Mouse (Mus musculus) stomach, postnatal 0 days (tissue): ENCODE measurements around the gene Map2k6. TPM values are rescaled to one million over a fixed set of nuclear protein-coding genes. Genes with fewer than 3 reads are reported as not detected.

Source experiments
- ATAC-seq: fragments of 200-750 bp; cut with Nextera tagmentation; 2 replicates; pipeline ENCODE4 v1.8.0; 2017; ENCODE audit not compliant: low FRiP score, low TSS enrichment
- DNase-seq: peaks from one replicate; pipeline ENCODE4 v3.0.0-alpha.2; 2016; ENCODE audit warnings: low spot score
- H3K27ac ChIP-seq: fragments of 300-500 bp; sonication (generic); replicated peaks from 2 replicates; pipeline ENCODE4 v1.5.1; 2014; ENCODE audit warnings: mild to moderate bottlenecking, control low read depth
- H3K27me3 ChIP-seq: fragments of 300-500 bp; sonication (generic); 2 replicates; pipeline ENCODE4 v1.6.1; 2014; ENCODE audit warnings: low read length; ENCODE audit not compliant: control insufficient read depth, insufficient read depth
- H3K36me3 ChIP-seq: fragments of 300-500 bp; sonication (generic); 2 replicates; pipeline ENCODE4 v1.6.1; 2014; ENCODE audit warnings: low read length, mixed read lengths; ENCODE audit not compliant: control insufficient read depth, insufficient read depth
- H3K4me1 ChIP-seq: fragments of 300-500 bp; sonication (generic); replicated peaks from 2 replicates; pipeline ENCODE4 v1.6.1; 2014; ENCODE audit warnings: antibody characterized with exemption; ENCODE audit not compliant: control insufficient read depth, insufficient read depth
- H3K4me2 ChIP-seq: fragments of 300-500 bp; sonication (generic); replicated peaks from 2 replicates; pipeline ENCODE4 v1.6.1; 2014; ENCODE audit warnings: low read depth, mild to moderate bottlenecking, control low read depth, moderate library complexity
- H3K4me3 ChIP-seq: fragments of 300-500 bp; sonication (generic); 2 replicates; pipeline ENCODE4 v1.5.1; 2014; ENCODE audit warnings: low read depth, low read length, control low read depth
- H3K9ac ChIP-seq: fragments of 300-500 bp; sonication (generic); 2 replicates; pipeline ENCODE4 v1.6.1; 2014; ENCODE audit warnings: mild to moderate bottlenecking, low read length, control low read depth, mixed read lengths
- H3K9me3 ChIP-seq: fragments of 300-500 bp; sonication (generic); 2 replicates; pipeline ENCODE4 v1.6.1; 2016; ENCODE audit warnings: low read length; ENCODE audit not compliant: control insufficient read depth
- CTCF ChIP-seq: IDR thresholded peaks from 2 replicates; pipeline ENCODE4 v1.5.1; 2016; ENCODE audit warnings: antibody characterized with exemption, low read depth, mild to moderate bottlenecking, moderate library complexity
- EP300 ChIP-seq: optimal IDR thresholded peaks from 2 replicates; pipeline ENCODE3; 2016; ENCODE audit warnings: antibody characterized with exemption
- WGBS: fragments of 180-500 bp; shearing (Covaris S2); extraction: QIAGEN DNeasy Blood & Tissue Kit; methylation state at CpG from one replicate; pipeline ENCODE4 v1.1.7; 2014; 5-methylcytosine and 5-hydroxymethylcytosine counted together
- polyA plus RNA-seq: library from polyadenylated mRNA; unstranded; fragments of >200 nt; fragmentation: Nextera tagmentation; extraction: Ambion mirVana; gene quantifications from 2 replicates; pipeline ENCODE4 v1.2.1, GENCODE M21; 2015

Gene Map2k6
- polyA plus RNA-seq, 1 experiment from 2014 or later, result 6.0 TPM

DNA sequence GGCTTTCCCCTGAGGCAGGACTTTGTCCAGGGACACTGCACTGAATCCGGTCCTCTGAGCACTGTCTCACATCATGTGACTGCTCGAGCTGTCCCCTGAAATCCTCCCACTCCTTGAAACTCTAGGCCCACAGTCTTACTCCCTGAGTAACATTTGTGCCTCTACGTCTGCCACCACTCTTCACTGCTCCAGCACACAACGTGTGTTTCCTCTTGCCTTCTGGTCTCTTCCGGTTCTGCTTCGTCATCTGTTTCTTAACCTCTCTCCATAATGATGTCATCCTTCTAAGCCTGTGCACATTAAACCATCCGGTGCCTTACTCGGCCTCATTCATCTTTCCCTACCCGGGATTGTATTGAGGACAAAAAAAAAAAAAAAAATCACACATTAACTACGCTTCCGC is 28.2 kb downstream of the Map2k6 start:
- ATAC-seq (peak; percentile 74), DNase-seq (no peak)
- no peaks in the 10 kb centered on the region for H3K27me3 ChIP-seq
- peaks cover 3% of the 10 kb centered on the region for H3K4me1 ChIP-seq
- no peak for TF ChIP-seq CTCF
- TF ChIP-seq EP300, result no peak
- no peaks in the 10 kb centered on the region for H3K36me3 ChIP-seq
- H3K4me3 ChIP-seq, result no peak overlapping the region
- no peak overlapping the region for H3K9ac ChIP-seq
- H3K27ac ChIP-seq, result no peak overlapping the region
- H3K4me2 ChIP-seq, result no peak overlapping the region
- H3K9me3 ChIP-seq, result no peaks in the 10 kb centered on the region
- 43% methylated on average over 11 of the region's 11 CpGs for whole genome bisulfite sequencing

DNA sequence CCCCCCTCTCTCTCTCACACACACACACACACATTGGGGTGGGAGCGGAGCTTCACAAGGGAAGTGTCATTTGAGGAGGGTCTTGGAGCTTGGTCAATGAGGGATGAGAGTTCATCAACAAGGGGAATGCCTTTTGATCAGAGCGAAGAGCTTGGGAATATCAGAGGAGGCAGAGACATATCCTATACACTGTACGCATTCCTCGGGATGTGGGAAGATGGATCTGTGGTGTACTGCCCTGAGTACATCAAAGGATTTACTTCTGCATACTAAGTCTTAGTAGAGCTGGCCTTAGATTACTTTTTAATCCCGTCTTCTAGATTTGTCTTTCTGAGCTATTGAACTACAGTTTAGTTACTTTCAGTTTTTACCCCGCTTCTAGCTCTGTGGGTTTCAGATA is 30.1 kb downstream of the Map2k6 start:
- Histone ChIP-seq H3K4me2 (0 out of 2 replicates have a peak overlapping the region, but pooled peaks have one; percentile 14), H3K9me3 (no peaks in the 10 kb centered on the region), H3K9ac (no peak overlapping the region), H3K27ac (no peak overlapping the region), H3K36me3 (no peaks in the 10 kb centered on the region), H3K4me3 (no peak overlapping the region), H3K27me3 (no peaks in the 10 kb centered on the region), H3K4me1 (peaks cover 3% of the 10 kb centered on the region)
- no peak for DNase-seq
- TF ChIP-seq CTCF, result no peak
- no peak for TF ChIP-seq EP300
- WGBS, result 68% methylated on average over 6 of the region's 6 CpGs
- ATAC-seq, result no peak

DNA sequence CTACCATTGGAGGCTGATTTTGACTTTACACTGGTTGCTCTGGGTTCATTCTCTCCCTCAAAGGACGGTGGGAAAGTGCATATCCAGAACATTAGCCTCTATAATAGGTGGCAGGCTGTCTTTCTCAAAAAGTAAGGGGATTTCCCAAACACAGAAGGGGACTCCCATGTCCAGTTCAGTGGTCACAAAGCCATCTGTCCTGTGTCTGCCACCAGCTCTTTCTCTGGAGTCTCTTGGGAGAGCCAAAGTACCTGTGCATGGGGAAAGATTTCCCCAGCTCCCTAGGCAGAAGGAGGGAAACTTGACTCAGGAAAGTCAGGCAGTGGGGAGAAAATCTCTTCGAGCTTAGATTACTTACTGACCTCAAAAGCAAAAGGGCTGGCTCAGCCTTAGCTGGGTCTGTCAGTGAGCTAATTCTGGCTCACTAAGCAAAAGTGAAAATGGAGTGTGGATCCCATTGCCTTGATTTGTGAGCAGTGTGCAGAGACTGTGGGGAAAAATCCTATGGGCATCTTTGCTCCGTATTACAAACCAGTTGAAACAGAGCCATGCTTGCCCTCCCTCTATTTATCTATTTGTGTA is 31.0 kb downstream of the Map2k6 start:
- Histone ChIP-seq H3K27ac (no peak overlapping the region), H3K9ac (no peak overlapping the region), H3K27me3 (no peaks in the 10 kb centered on the region), H3K4me3 (no peak overlapping the region), H3K4me2 (no peak overlapping the region), H3K4me1 (peaks cover 3% of the 10 kb centered on the region), H3K9me3 (no peaks in the 10 kb centered on the region), H3K36me3 (no peaks in the 10 kb centered on the region)
- 66% methylated on average over 3 of the region's 3 CpGs for WGBS
- ATAC-seq, result no peak
- no peak for DNase-seq
- TF ChIP-seq CTCF, result no peak
- TF ChIP-seq EP300, result no peak

GRCm38 (mm10) chr11:110435839-110436556 is 37.1 kb downstream of the Map2k6 start:
- no peak overlapping the region for H3K4me3 ChIP-seq
- 82% methylated on average over 8 of the region's 8 CpGs for whole genome bisulfite sequencing
- H3K36me3 ChIP-seq, result no peaks in the 10 kb centered on the region
- no peaks in the 10 kb centered on the region for H3K9me3 ChIP-seq
- H3K27me3 ChIP-seq, result no peaks in the 10 kb centered on the region
- H3K27ac ChIP-seq, result no peak overlapping the region
- TF ChIP-seq EP300, result no peak
- no peak for TF ChIP-seq CTCF
- DNase-seq (no peak), ATAC-seq (peak; percentile 21; the same call in 1 of the 2 replicates)
- no peak overlapping the region for H3K4me2 ChIP-seq
- no peaks in the 10 kb centered on the region for H3K4me1 ChIP-seq
- no peak overlapping the region for H3K9ac ChIP-seq

- ATAC-seq (no peak), DNase-seq (no peak)
- no peaks in the 10 kb centered on the region for H3K4me1 ChIP-seq
- 87% methylated on average over 12 of the region's 12 CpGs for WGBS
- H3K9ac ChIP-seq, result no peak overlapping the region
- no peak overlapping the region for H3K4me3 ChIP-seq
- no peaks in the 10 kb centered on the region for H3K9me3 ChIP-seq
- H3K36me3 ChIP-seq, result no peaks in the 10 kb centered on the region
- no peak for TF ChIP-seq EP300
- TF ChIP-seq CTCF, result no peak
- H3K4me2 ChIP-seq, result no peak overlapping the region
- H3K27ac ChIP-seq, result no peak overlapping the region
- H3K27me3 ChIP-seq, result no peaks in the 10 kb centered on the region
These were observed 38.1 kb downstream of the Map2k6 start for GRCm38 (mm10) chr11:110436998-110437397.

- H3K36me3 ChIP-seq, result no peaks in the 10 kb centered on the region
- H3K4me1 ChIP-seq, result no peaks in the 10 kb centered on the region
- 86% methylated on average over 3 of the region's 3 CpGs for WGBS
- DNase-seq (no peak), ATAC-seq (no peak)
- no peak overlapping the region for H3K27ac ChIP-seq
- H3K9ac ChIP-seq, result no peak overlapping the region
- H3K4me2 ChIP-seq, result no peak overlapping the region
- no peaks in the 10 kb centered on the region for H3K27me3 ChIP-seq
- TF ChIP-seq EP300, result no peak
- no peak for TF ChIP-seq CTCF
- H3K4me3 ChIP-seq, result no peak overlapping the region
- no peaks in the 10 kb centered on the region for H3K9me3 ChIP-seq
These were observed 39.2 kb downstream of the Map2k6 start for GRCm38 (mm10) chr11:110438135-110438534.
